Mouse (Mus musculus) midbrain, embryonic 13.5 days (tissue): ENCODE measurements around the gene Pla2g3. TPM values are rescaled to one million over a fixed set of nuclear protein-coding genes. Genes with fewer than 3 reads are reported as not detected.

Source experiments
- ATAC-seq: fragments of 200-750 bp; cut with Nextera tagmentation; 2 replicates; pipeline ENCODE4 v1.8.0; 2017; ENCODE audit warnings: mild to moderate bottlenecking, moderate TSS enrichment, moderate library complexity
- H3K27ac ChIP-seq: fragments of 300-500 bp; sonication (generic); 2 replicates; pipeline ENCODE4 v1.5.1; 2015; ENCODE audit warnings: inconsistent platforms, mild to moderate bottlenecking, moderate library complexity
- H3K27me3 ChIP-seq: fragments of 300-500 bp; sonication (generic); 2 replicates; pipeline ENCODE4 v1.6.1; 2015; ENCODE audit warnings: mild to moderate bottlenecking, inconsistent platforms
- H3K36me3 ChIP-seq: fragments of 300-500 bp; sonication (generic); 2 replicates; pipeline ENCODE4 v1.6.1; 2015; ENCODE audit warnings: mild to moderate bottlenecking, inconsistent platforms
- H3K4me1 ChIP-seq: fragments of 300-500 bp; sonication (generic); replicated peaks from 2 replicates; pipeline ENCODE4 v1.6.1; 2015; ENCODE audit warnings: inconsistent platforms
- H3K4me2 ChIP-seq: fragments of 300-500 bp; sonication (generic); replicated peaks from 2 replicates; pipeline ENCODE4 v1.6.1; 2015; ENCODE audit warnings: moderate library complexity, mild to moderate bottlenecking, inconsistent platforms
- H3K4me3 ChIP-seq: fragments of 300-500 bp; sonication (generic); replicated peaks from 2 replicates; pipeline ENCODE4 v1.5.1; 2015; ENCODE audit warnings: mild to moderate bottlenecking, inconsistent platforms
- H3K9ac ChIP-seq: fragments of 300-500 bp; sonication (generic); replicated peaks from 2 replicates; pipeline ENCODE4 v1.6.1; 2015; ENCODE audit warnings: mild to moderate bottlenecking, inconsistent platforms
- H3K9me3 ChIP-seq: fragments of 300-500 bp; sonication (generic); 2 replicates; pipeline ENCODE4 v1.6.1; 2016; ENCODE audit warnings: mild to moderate bottlenecking, inconsistent platforms
- WGBS: fragments of 180-500 bp; shearing (Covaris S2); methylation state at CpG from one replicate; pipeline ENCODE4 v1.1.7; 2015; 5-methylcytosine and 5-hydroxymethylcytosine counted together
- polyA plus RNA-seq: library from polyadenylated mRNA; unstranded; fragments of >200 nt; fragmentation: Nextera tagmentation; extraction: Ambion mirVana; gene quantifications from 2 replicates; pipeline ENCODE4 v1.2.1, GENCODE M21; 2015

The Pla2g3 gene
- polyA plus RNA-seq, 1 experiment from 2014 or later = 0.52 TPM

- peaks cover 17% of the 10 kb centered on the region for H3K36me3 ChIP-seq
- H3K4me1 ChIP-seq = peaks cover 32% of the 10 kb centered on the region
- peak overlapping the region; percentile 85 for H3K27ac ChIP-seq
- H3K9ac ChIP-seq = peak overlapping the region; percentile 75
- ATAC-seq = peak; percentile 86
- no peaks in the 10 kb centered on the region for H3K9me3 ChIP-seq
- under 1% methylated on average over 36 of the region's 36 CpGs for WGBS
- H3K27me3 ChIP-seq = peaks cover 4% of the 10 kb centered on the region; the same call in 1 of the 2 replicates
- H3K4me3 ChIP-seq = peak overlapping the region; percentile 60
- peak overlapping the region; percentile 95 for H3K4me2 ChIP-seq
Measured at GRCm38 (mm10) chr11:3535406-3535986, 47.4 kb downstream of the Pla2g3 start.

GRCm38 (mm10) chr11:3536082-3536481 is 48.0 kb downstream of the Pla2g3 start:
- peak overlapping the region; percentile 85 for H3K27ac ChIP-seq
- H3K9me3 ChIP-seq = no peaks in the 10 kb centered on the region
- peaks cover 4% of the 10 kb centered on the region; the same call in 1 of the 2 replicates for H3K27me3 ChIP-seq
- WGBS = 49% methylated on average over 5 of the region's 5 CpGs
- peaks cover 32% of the 10 kb centered on the region for H3K4me1 ChIP-seq
- ATAC-seq = no peak
- peaks cover 12% of the 10 kb centered on the region for H3K36me3 ChIP-seq
- peak overlapping the region; percentile 95 for H3K4me2 ChIP-seq
- peak overlapping the region; percentile 60 for H3K4me3 ChIP-seq
- H3K9ac ChIP-seq = peak overlapping the region; percentile 75

- H3K4me3 ChIP-seq = no peak overlapping the region
- peaks cover 32% of the 10 kb centered on the region for H3K4me1 ChIP-seq
- H3K9me3 ChIP-seq = no peaks in the 10 kb centered on the region
- peak overlapping the region; percentile 95 for H3K4me2 ChIP-seq
- peaks cover 8% of the 10 kb centered on the region for H3K36me3 ChIP-seq
- no peak overlapping the region for H3K9ac ChIP-seq
- WGBS = 91% methylated on average over 5 of the region's 5 CpGs
- no peak for ATAC-seq
- peaks cover 4% of the 10 kb centered on the region; the same call in 1 of the 2 replicates for H3K27me3 ChIP-seq
- no peak overlapping the region for H3K27ac ChIP-seq
Measured at GRCm38 (mm10) chr11:3536745-3537333, 48.8 kb downstream of the Pla2g3 start.

- WGBS = 89% methylated on average over 3 of the region's 3 CpGs
- no peaks in the 10 kb centered on the region for H3K9me3 ChIP-seq
- peaks cover 32% of the 10 kb centered on the region for H3K4me1 ChIP-seq
- no peak for ATAC-seq
- peaks cover 4% of the 10 kb centered on the region; the same call in 1 of the 2 replicates for H3K27me3 ChIP-seq
- H3K9ac ChIP-seq = no peak overlapping the region
- no peaks in the 10 kb centered on the region; the same call in 1 of the 2 replicates for H3K36me3 ChIP-seq
- peak overlapping the region; percentile 49; the same call in 1 of the 2 replicates for H3K4me3 ChIP-seq
- no peak overlapping the region for H3K27ac ChIP-seq
- peak overlapping the region; percentile 56 for H3K4me2 ChIP-seq
Measured at GRCm38 (mm10) chr11:3537711-3538110, 49.6 kb downstream of the Pla2g3 start.

GRCm38 (mm10) chr11:3538341-3538740 is 50.3 kb downstream of the Pla2g3 start:
- H3K9ac ChIP-seq = peak overlapping the region; percentile 64; the same call in 1 of the 2 replicates
- peaks cover 32% of the 10 kb centered on the region for H3K4me1 ChIP-seq
- H3K4me3 ChIP-seq = peak overlapping the region; percentile 49
- no peaks in the 10 kb centered on the region for H3K36me3 ChIP-seq
- ATAC-seq = no peak
- H3K9me3 ChIP-seq = no peaks in the 10 kb centered on the region
- H3K27me3 ChIP-seq = peaks cover 4% of the 10 kb centered on the region; the same call in 1 of the 2 replicates
- WGBS = 70% methylated on average over 4 of the region's 4 CpGs
- no peak overlapping the region for H3K27ac ChIP-seq
- H3K4me2 ChIP-seq = peak overlapping the region; percentile 56

- WGBS = 4% methylated on average over 33 of the region's 33 CpGs
- Histone ChIP-seq H3K4me2 (peak overlapping the region; percentile 56), H3K9ac (peak overlapping the region; percentile 64), H3K27me3 (peaks cover 4% of the 10 kb centered on the region; the same call in 1 of the 2 replicates), H3K36me3 (no peaks in the 10 kb centered on the region), H3K9me3 (no peaks in the 10 kb centered on the region), H3K4me3 (peak overlapping the region; percentile 49), H3K27ac (no peak overlapping the region), H3K4me1 (peaks cover 32% of the 10 kb centered on the region)
- peak; percentile 93 for ATAC-seq
Measured at GRCm38 (mm10) chr11:3539111-3539825, 51.2 kb downstream of the Pla2g3 start.

- WGBS = 81% methylated on average over 4 of the region's 4 CpGs
- H3K4me2 ChIP-seq = peak overlapping the region; percentile 56
- H3K9me3 ChIP-seq = no peaks in the 10 kb centered on the region
- no peak overlapping the region for H3K27ac ChIP-seq
- H3K36me3 ChIP-seq = no peaks in the 10 kb centered on the region
- H3K4me3 ChIP-seq = peak overlapping the region; percentile 49
- peaks cover 31% of the 10 kb centered on the region for H3K4me1 ChIP-seq
- no peak for ATAC-seq
- peaks cover 4% of the 10 kb centered on the region; the same call in 1 of the 2 replicates for H3K27me3 ChIP-seq
- 0 out of 2 replicates have a peak overlapping the region, but pooled peaks have one; percentile 33 for H3K9ac ChIP-seq
Measured at GRCm38 (mm10) chr11:3539826-3540196, 51.7 kb downstream of the Pla2g3 start.

GRCm38 (mm10) chr11:3540451-3541085 is 52.5 kb downstream of the Pla2g3 start, which contains the start of gene Smtn:
TSS of gene Smtn (minus strand) at chr11:3540612.
- Histone ChIP-seq H3K9ac (0 out of 2 replicates have a peak within 1 kb of the TSS, but pooled peaks have one; percentile 33), H3K4me1 (peaks cover 26% of the 10 kb centered on the region), H3K9me3 (no peaks in the 10 kb centered on the region), H3K4me3 (peak within 1 kb of the TSS; percentile 49), H3K4me2 (peak within 1 kb of the TSS; percentile 56), H3K27me3 (peaks cover 4% of the 10 kb centered on the region; the same call in 1 of the 2 replicates), H3K36me3 (no peaks in the 10 kb centered on the region), H3K27ac (no peak within 1 kb of the TSS)
- ATAC-seq = no peak
- 93% methylated on average over 23 of the region's 23 CpGs for WGBS

- Histone ChIP-seq H3K4me3 (no peak overlapping the region), H3K36me3 (no peaks in the 10 kb centered on the region), H3K4me1 (peaks cover 16% of the 10 kb centered on the region), H3K27me3 (peaks cover 4% of the 10 kb centered on the region; the same call in 1 of the 2 replicates), H3K9me3 (no peaks in the 10 kb centered on the region), H3K4me2 (no peak overlapping the region), H3K27ac (no peak overlapping the region), H3K9ac (no peak overlapping the region)
- WGBS = 79% methylated on average over 3 of the region's 3 CpGs
- ATAC-seq = no peak
Measured at GRCm38 (mm10) chr11:3541932-3542331, 53.8 kb downstream of the Pla2g3 start.

- Histone ChIP-seq H3K4me3 (no peak overlapping the region), H3K9me3 (no peaks in the 10 kb centered on the region), H3K4me1 (peaks cover 8% of the 10 kb centered on the region; the same call in 1 of the 2 replicates), H3K27ac (no peak overlapping the region), H3K36me3 (no peaks in the 10 kb centered on the region), H3K27me3 (peaks cover 2% of the 10 kb centered on the region; the same call in 1 of the 2 replicates), H3K4me2 (no peak overlapping the region), H3K9ac (no peak overlapping the region)
- WGBS = 51% methylated on average over 5 of the region's 5 CpGs
- ATAC-seq = no peak
Measured at GRCm38 (mm10) chr11:3543001-3543400, 54.9 kb downstream of the Pla2g3 start.

- H3K36me3 ChIP-seq = no peaks in the 10 kb centered on the region
- no peak for ATAC-seq
- H3K27ac ChIP-seq = no peak overlapping the region
- no peak overlapping the region for H3K4me2 ChIP-seq
- H3K4me3 ChIP-seq = no peak overlapping the region
- no peaks in the 10 kb centered on the region for H3K27me3 ChIP-seq
- H3K9me3 ChIP-seq = no peaks in the 10 kb centered on the region
- 96% methylated on average over 5 of the region's 5 CpGs for WGBS
- H3K9ac ChIP-seq = no peak overlapping the region
- H3K4me1 ChIP-seq = peaks cover 3% of the 10 kb centered on the region; the same call in 1 of the 2 replicates
Measured at GRCm38 (mm10) chr11:3544409-3544808, 56.3 kb downstream of the Pla2g3 start.
